Mouse (Mus musculus) neural tube, embryonic 13.5 days (tissue): ENCODE data around the gene Med21. TPM values are rescaled to one million over a fixed set of nuclear protein-coding genes. Genes with fewer than 3 reads are reported as not detected.

Source experiments
- ATAC-seq: fragments of 200-750 bp; cut with Nextera tagmentation; 2 replicates; pipeline ENCODE4 v1.8.0; 2017; ENCODE audit warnings: low read depth, mild to moderate bottlenecking, moderate TSS enrichment, moderate library complexity
- H3K27ac ChIP-seq: fragments of 300-500 bp; sonication (generic); replicated peaks from 2 replicates; pipeline ENCODE4 v1.5.1; 2015; ENCODE audit warnings: moderate library complexity, mild to moderate bottlenecking, inconsistent platforms
- H3K27me3 ChIP-seq: fragments of 300-500 bp; sonication (generic); 2 replicates; pipeline ENCODE4 v1.6.1; 2015; ENCODE audit warnings: mild to moderate bottlenecking, inconsistent platforms
- H3K36me3 ChIP-seq: fragments of 300-500 bp; sonication (generic); 2 replicates; pipeline ENCODE4 v1.6.1; 2015; ENCODE audit warnings: mild to moderate bottlenecking, inconsistent platforms
- H3K4me1 ChIP-seq: fragments of 300-500 bp; sonication (generic); replicated peaks from 2 replicates; pipeline ENCODE4 v1.6.1; 2015; ENCODE audit warnings: inconsistent platforms
- H3K4me2 ChIP-seq: fragments of 300-500 bp; sonication (generic); 2 replicates; pipeline ENCODE4 v1.6.1; 2015; ENCODE audit warnings: inconsistent platforms, mild to moderate bottlenecking, moderate library complexity
- H3K4me3 ChIP-seq: fragments of 300-500 bp; sonication (generic); 2 replicates; pipeline ENCODE4 v1.5.1; 2015; ENCODE audit warnings: mild to moderate bottlenecking, inconsistent platforms
- H3K9ac ChIP-seq: fragments of 300-500 bp; sonication (generic); 2 replicates; pipeline ENCODE4 v1.6.1; 2015; ENCODE audit warnings: moderate library complexity, mild to moderate bottlenecking, inconsistent platforms
- H3K9me3 ChIP-seq: fragments of 300-500 bp; sonication (generic); 2 replicates; pipeline ENCODE4 v1.6.1; 2016; ENCODE audit warnings: inconsistent platforms
- WGBS: fragments of 180-500 bp; shearing (Covaris S2); methylation state at CpG from one replicate; pipeline ENCODE4 v1.1.7; 2015; 5-methylcytosine and 5-hydroxymethylcytosine counted together
- polyA plus RNA-seq: library from polyadenylated mRNA; unstranded; fragments of >200 nt; fragmentation: Nextera tagmentation; extraction: Ambion mirVana; gene quantifications from 2 replicates; pipeline ENCODE4 v1.2.1, GENCODE M21; 2015

Gene Med21
- polyA plus RNA-seq, 1 experiment from 2014 or later, result 139 TPM

- Histone ChIP-seq H3K4me1 (peaks cover 25% of the 10 kb centered on the region), H3K4me3 (no peak overlapping the region), H3K9me3 (no peaks in the 10 kb centered on the region), H3K9ac (no peak overlapping the region), H3K36me3 (no peaks in the 10 kb centered on the region), H3K27ac (no peak overlapping the region), H3K27me3 (no peaks in the 10 kb centered on the region), H3K4me2 (no peak overlapping the region)
- WGBS, result 79% methylated on average over 4 of the region's 4 CpGs
- ATAC-seq, result no peak
Measured at GRCm38 (mm10) chr6:146630961-146631360, 11.4 kb upstream of the Med21 start.

DNA sequence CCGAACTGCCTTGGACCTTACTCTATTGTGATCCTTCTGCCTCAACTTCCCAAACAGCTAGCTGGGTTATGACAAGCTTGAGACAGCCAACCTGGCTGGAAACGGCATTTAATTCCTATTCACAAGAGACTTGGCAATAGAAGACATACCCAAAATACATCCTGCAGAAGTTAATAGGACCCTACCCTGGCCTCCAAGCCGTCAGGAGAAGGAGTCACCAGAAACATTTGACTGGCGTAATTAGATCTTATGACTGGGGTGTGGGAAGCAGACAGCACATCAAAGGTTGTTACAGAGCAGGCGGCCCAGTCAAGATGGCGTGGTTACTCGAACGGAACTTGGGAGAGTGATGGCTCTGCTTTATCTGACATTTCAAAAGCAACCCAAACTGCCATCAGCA, 10.5 kb upstream of the Med21 start:
- no peaks in the 10 kb centered on the region for H3K27me3 ChIP-seq
- no peak for ATAC-seq
- 66% methylated on average over 8 of the region's 8 CpGs for WGBS
- no peak overlapping the region for H3K4me2 ChIP-seq
- no peaks in the 10 kb centered on the region for H3K36me3 ChIP-seq
- no peak overlapping the region for H3K27ac ChIP-seq
- no peak overlapping the region for H3K4me3 ChIP-seq
- H3K9me3 ChIP-seq, result no peaks in the 10 kb centered on the region
- H3K9ac ChIP-seq, result no peak overlapping the region
- H3K4me1 ChIP-seq, result peaks cover 25% of the 10 kb centered on the region

DNA sequence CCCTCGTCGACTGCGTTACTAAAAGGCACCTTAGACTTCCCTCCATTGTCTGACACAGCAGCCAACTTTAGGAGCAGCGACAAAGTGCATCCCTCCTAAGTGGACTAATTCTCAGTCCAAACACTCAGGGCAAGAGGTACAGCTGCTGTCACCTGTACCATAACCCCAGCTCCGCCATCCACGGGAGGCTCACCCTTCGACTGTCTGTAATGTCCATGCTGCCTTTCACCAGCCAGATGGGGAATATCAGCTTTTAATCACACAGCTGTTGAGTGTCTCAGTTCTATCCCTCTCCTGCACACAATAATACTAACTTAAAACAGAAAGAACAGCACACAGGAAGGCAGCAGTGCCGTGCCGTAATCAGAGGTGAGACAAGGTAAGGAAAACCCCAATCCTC, 9.9 kb upstream of the Med21 start:
- Histone ChIP-seq H3K27me3 (no peaks in the 10 kb centered on the region), H3K36me3 (no peaks in the 10 kb centered on the region), H3K4me3 (no peak overlapping the region), H3K9me3 (no peaks in the 10 kb centered on the region), H3K4me2 (no peak overlapping the region), H3K4me1 (peaks cover 25% of the 10 kb centered on the region), H3K27ac (no peak overlapping the region), H3K9ac (no peak overlapping the region)
- ATAC-seq, result no peak
- WGBS, result 75% methylated on average over 9 of the region's 9 CpGs

GRCm38 (mm10) chr6:146633097-146633496, 9.2 kb upstream of the Med21 start:
- Histone ChIP-seq H3K36me3 (no peaks in the 10 kb centered on the region), H3K4me2 (peak overlapping the region; percentile 67), H3K9me3 (no peaks in the 10 kb centered on the region), H3K27me3 (no peaks in the 10 kb centered on the region), H3K4me3 (peak overlapping the region; percentile 73), H3K27ac (no peak overlapping the region), H3K4me1 (peaks cover 25% of the 10 kb centered on the region), H3K9ac (peak overlapping the region; percentile 87)
- WGBS, result 43% methylated on average over 8 of the region's 8 CpGs
- no peak for ATAC-seq

GRCm38 (mm10) chr6:146633629-146634014, 8.7 kb upstream of the Med21 start:
- 15% methylated on average over 14 of the region's 14 CpGs for WGBS
- Histone ChIP-seq H3K4me2 (peak overlapping the region; percentile 67), H3K36me3 (no peaks in the 10 kb centered on the region), H3K9me3 (no peaks in the 10 kb centered on the region), H3K27me3 (no peaks in the 10 kb centered on the region), H3K4me3 (peak overlapping the region; percentile 73), H3K4me1 (peaks cover 25% of the 10 kb centered on the region), H3K27ac (peak overlapping the region; percentile 87), H3K9ac (peak overlapping the region; percentile 87)
- ATAC-seq, result peak; percentile 59; the same call in 1 of the 2 replicates

DNA sequence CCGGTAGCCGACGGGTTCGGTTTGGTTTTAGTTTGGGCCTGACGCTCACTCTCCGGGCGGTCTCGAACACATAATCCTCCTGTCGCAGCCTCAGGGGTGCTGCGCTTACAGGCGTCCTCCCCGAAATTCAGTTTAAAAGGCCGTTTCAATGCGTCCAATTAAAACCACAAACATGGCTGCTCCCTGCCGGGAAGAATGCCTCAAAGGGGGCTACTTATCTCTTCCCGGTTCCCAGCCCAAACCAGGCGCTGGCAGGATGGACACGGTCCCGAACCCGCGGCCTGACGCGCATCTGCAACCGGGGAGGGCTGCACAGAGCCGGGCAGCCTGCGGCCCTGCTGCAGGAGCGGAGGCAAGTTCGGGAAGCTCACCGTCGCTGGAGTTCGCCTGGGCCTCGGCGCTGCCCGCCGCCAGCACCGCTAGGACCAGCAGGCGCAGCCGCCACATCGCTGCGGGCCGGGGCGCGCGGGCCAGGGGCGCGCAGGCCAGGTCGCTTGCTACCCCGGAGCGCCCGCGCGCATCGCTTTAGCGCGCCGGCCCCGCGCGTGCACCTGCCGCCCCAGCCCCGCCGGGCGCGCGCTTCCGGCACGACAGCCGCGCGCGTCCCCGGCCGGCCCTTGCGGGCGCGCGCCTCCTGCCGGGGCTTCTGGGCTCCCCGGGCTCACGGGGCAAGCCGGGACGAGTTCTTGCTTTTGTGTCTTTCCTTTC, 8.2 kb upstream of the Med21 start:
- peak; percentile 96 for ATAC-seq
- Histone ChIP-seq H3K9me3 (no peaks in the 10 kb centered on the region), H3K27ac (peak overlapping the region; percentile 87), H3K4me1 (peaks cover 25% of the 10 kb centered on the region), H3K9ac (peak overlapping the region; percentile 87), H3K4me3 (peak overlapping the region; percentile 73), H3K36me3 (no peaks in the 10 kb centered on the region), H3K4me2 (peak overlapping the region; percentile 67), H3K27me3 (no peaks in the 10 kb centered on the region)
- under 1% methylated on average over 72 of the region's 82 CpGs for WGBS

DNA sequence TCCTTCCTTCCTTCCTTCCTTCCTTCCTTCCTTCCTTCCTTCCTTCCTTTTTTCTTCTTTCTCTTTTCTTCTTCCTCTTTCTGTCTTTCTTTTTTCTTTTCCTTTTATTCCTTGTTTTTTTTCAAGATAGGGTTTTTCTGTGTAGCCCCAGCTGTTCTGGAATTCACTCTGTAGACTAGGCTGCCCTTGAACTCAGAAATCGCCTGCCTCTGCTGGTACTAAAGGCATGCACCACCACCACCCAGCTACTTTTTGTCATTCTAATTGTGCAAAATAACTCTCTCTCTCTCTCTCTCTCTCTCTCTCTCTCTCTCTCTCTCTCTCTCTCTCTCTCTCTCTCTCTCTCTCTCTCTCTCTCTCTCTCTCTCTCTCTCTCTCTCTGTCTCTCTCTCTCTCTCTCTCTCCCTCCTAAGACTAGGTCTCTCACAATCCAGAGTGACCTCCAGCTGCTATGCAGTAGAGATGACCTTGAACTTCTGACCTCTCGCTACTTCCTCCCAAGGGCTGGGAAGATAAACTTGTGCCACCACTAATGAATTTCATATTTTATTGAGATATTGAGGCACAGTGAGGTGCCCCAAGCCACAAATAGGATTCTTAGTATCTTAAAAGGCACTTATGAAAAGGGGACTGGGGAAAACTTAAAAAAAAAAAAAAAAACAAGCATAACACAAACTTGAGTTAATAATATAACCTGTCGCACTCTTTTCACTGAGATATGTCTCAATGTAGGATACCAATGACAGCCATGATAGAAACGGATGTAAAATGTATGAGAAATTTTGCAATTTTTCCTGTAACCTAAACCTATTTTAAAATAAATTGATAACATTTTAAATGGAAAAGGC, 7.4 kb upstream of the Med21 start:
- no peaks in the 10 kb centered on the region for H3K27me3 ChIP-seq
- H3K36me3 ChIP-seq, result no peaks in the 10 kb centered on the region
- WGBS, result 63% methylated on average over 4 of the region's 4 CpGs
- no peaks in the 10 kb centered on the region for H3K9me3 ChIP-seq
- peaks cover 25% of the 10 kb centered on the region for H3K4me1 ChIP-seq
- no peak for ATAC-seq
- H3K9ac ChIP-seq, result 0 out of 2 replicates have a peak overlapping the region, but pooled peaks have one; percentile 87
- no peak overlapping the region for H3K4me3 ChIP-seq
- H3K27ac ChIP-seq, result no peak overlapping the region
- H3K4me2 ChIP-seq, result peak overlapping the region; percentile 67

GRCm38 (mm10) chr6:146636482-146636881, 5.9 kb upstream of the Med21 start:
- Histone ChIP-seq H3K4me2 (no peak overlapping the region), H3K27me3 (no peaks in the 10 kb centered on the region), H3K27ac (no peak overlapping the region), H3K4me1 (peaks cover 25% of the 10 kb centered on the region), H3K36me3 (no peaks in the 10 kb centered on the region), H3K4me3 (no peak overlapping the region), H3K9me3 (no peaks in the 10 kb centered on the region), H3K9ac (no peak overlapping the region)
- WGBS, result 91% methylated on average over 5 of the region's 5 CpGs
- no peak for ATAC-seq

GRCm38 (mm10) chr6:146640068-146640965, 2.0 kb upstream of the Med21 start:
- H3K9ac ChIP-seq, result no peak overlapping the region
- H3K9me3 ChIP-seq, result no peaks in the 10 kb centered on the region
- H3K27ac ChIP-seq, result no peak overlapping the region
- ATAC-seq, result no peak
- 87% methylated on average over 7 of the region's 7 CpGs for WGBS
- H3K4me3 ChIP-seq, result no peak overlapping the region
- H3K36me3 ChIP-seq, result no peaks in the 10 kb centered on the region
- H3K4me1 ChIP-seq, result peaks cover 11% of the 10 kb centered on the region
- no peak overlapping the region for H3K4me2 ChIP-seq
- H3K27me3 ChIP-seq, result no peaks in the 10 kb centered on the region

GRCm38 (mm10) chr6:146640991-146641390, 1.4 kb upstream of the Med21 start:
- WGBS, result 85% methylated on average over 6 of the region's 6 CpGs

GRCm38 (mm10) chr6:146641621-146642210, 631 bp upstream of the Med21 start:
- Histone ChIP-seq H3K27ac (peak overlapping the region; percentile 72), H3K4me3 (peak overlapping the region; percentile 89), H3K9me3 (no peaks in the 10 kb centered on the region), H3K27me3 (no peaks in the 10 kb centered on the region), H3K4me2 (peak overlapping the region; percentile 90), H3K36me3 (no peaks in the 10 kb centered on the region), H3K9ac (peak overlapping the region; percentile 67), H3K4me1 (peaks cover 11% of the 10 kb centered on the region)
- ATAC-seq, result peak; percentile 6; the same call in 1 of the 2 replicates
- WGBS, result 69% methylated on average over 11 of the region's 11 CpGs

More at GRCm38 (mm10) chr6:146640991-146641390, 1.4 kb upstream of the Med21 start:
- Histone ChIP-seq H3K27me3 (no peaks in the 10 kb centered on the region), H3K36me3 (no peaks in the 10 kb centered on the region), H3K4me1 (peaks cover 11% of the 10 kb centered on the region), H3K9ac (no peak overlapping the region), H3K9me3 (no peaks in the 10 kb centered on the region), H3K4me3 (no peak overlapping the region), H3K4me2 (no peak overlapping the region), H3K27ac (no peak overlapping the region)
- no peak for ATAC-seq
